Mouse (Mus musculus) adrenal gland, postnatal 0 days (tissue): ENCODE results near the gene Armc7. TPM values are rescaled to one million over a fixed set of nuclear protein-coding genes. Genes with fewer than 3 reads are reported as not detected.

Experiments used
- microRNA-seq: library from miRNA; unstranded; fragments of <30 nt; microRNA quantifications from one replicate; pipeline ENCODE4, GENCODE M21; 2016; ENCODE audit warnings: borderline replicate concordance; ENCODE audit not compliant: insufficient number of aligned reads
- polyA plus RNA-seq: library from polyadenylated mRNA; unstranded; fragments of >200 nt; fragmentation: Nextera tagmentation; extraction: Ambion mirVana; gene quantifications from 2 replicates; pipeline ENCODE4 v1.2.1, GENCODE M21; 2015

Gene Armc7
- 5.6 and 7.3 TPM in 2 replicates for polyA plus RNA-seq

DNA sequence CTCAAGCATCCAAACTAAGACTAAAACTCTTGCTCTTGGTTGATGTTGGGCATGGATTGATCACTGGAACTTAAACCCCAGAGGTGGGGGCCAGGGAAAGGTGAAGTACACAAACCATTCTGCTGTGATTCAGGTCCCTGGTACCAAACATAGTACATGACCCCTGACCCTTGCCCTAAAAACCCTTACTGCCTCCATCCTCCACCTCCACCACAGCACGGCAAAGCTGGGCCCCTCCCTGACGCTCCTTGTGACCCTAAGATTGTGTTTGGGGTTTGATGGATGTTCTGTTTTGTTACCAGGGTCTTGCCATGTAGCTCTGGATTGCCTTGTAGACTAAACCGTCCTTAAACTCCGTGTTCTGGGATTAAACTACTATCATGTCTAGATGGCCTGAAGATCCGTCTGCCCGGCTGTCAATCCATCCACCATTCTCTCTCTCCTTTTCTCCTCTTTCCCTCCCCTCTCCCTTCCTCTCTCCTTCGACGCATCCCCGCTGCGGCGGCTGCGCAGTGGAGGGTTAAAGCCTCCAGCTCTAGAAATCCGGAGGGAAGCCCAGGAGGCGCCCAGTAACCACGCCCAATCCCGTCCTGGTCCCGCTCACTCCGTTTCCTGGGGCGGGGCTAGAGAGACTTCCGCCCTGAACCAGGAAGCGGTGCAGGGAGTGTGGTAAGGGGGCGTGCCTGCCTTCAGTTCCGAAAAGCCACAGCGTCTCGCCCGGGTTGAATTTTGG lies at the start of gene Armc7:
TSS of gene Armc7 (plus strand) at position 643 of the 733 bp plus-strand sequence.

DNA sequence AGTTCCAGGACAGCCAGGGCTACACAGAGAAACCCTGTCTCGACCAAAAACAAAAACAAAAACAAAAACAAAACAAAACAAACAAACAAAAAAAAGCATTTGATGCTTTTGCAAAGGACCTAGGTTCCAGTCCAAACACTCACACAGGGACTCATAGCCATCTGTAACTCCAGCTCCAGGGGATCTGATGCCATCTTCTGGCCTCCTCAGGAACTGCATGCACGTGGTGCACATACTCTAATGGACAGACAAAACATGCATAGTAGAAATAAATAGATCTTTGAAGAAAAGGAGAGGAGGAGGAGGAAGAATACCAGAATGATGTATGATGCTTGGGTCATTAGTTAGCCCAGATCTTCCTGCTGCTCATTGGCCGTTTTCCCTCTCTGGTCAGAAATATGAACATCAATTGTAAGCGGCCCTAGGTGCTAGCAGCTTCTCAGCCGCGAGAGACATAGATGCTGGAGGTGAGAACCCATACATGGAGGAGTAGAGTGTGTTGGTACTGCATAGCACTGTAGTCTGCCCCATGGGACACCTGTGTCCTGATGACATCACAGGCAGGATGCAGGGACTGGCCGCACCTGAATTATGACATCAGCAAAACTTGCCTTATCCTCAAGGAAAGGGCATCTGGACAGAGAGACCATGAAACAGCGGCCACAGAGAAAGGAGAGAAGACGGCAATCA lies 35.4 kb upstream of the Armc7 start, which contains the start of gene Trim80:
TSS of gene Trim80 (plus strand) at position 640 of the 690 bp plus-strand sequence.

DNA sequence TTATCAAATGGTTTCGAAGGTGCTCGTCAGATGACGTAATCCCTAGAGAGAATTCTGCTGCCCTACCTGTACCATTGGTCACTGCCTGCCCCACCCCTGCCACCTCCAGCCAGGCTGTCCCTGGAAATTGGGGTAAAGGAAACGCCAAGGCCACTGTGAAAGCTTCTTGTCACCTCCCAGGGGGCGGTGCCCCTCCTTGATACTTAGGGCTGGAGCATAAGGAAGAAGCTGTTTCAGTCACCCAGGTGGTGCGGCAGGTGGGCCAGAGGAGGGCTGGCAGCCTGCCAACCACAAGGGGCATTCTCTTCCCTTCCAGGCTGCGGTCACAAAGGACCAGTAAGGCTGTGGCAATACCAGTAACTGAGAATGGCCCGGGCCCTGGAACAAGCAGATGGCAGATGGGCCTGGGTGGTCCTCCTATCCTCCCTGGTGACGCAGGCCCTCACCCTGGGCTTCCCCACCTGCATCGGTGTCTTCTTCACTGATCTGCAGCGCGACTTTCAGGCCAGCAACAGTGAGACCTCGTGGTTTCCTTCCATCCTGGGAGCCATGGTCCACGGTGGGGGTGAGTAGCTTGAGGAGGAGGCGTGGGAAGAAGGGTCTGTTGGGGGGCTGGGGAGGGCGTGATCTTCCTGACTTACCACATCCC lies 13.1 kb upstream of the Armc7 start, which contains the start of gene Slc16a5:
TSS of gene Slc16a5 (plus strand) at position 232 of the 649 bp plus-strand sequence.

GRCm38 (mm10) chr11:115491356-115492083 lies 16.1 kb downstream of the Armc7 start, which contains the start of gene Nt5c:
Nt5c (minus strand) TSS chr11:115491862.

GRCm38 (mm10) chr11:115514238-115514663 lies 38.8 kb downstream of the Armc7 start, which contains the start of gene Jpt1:
Jpt1 (minus strand) TSS chr11:115514387.

GRCm38 (mm10) chr11:115536038-115536681 lies 60.7 kb downstream of the Armc7 start, which contains the start of gene Sumo2:
Sumo2 (minus strand) TSS chr11:115536276.

Small RNA genes within 50 kb of the gene (microRNA-seq; reads per million reads assigned to microRNA genes)
- gene Mir3968: not detected

Other genes with a start within 250 kb of the Armc7 start
- gene Grin2c, start 208.4 kb upstream of the Armc7 start, polyA plus RNA-seq: 0.28 and 0.81 TPM in 2 replicates
- gene Fdxr, start 198.6 kb upstream of the Armc7 start, polyA plus RNA-seq: 197 and 648 TPM in 2 replicates
- 2.4 and 5.1 TPM in 2 replicates for gene Fads6, start 178.0 kb upstream of the Armc7 start, polyA plus RNA-seq
- gene Otop2, start 168.5 kb upstream of the Armc7 start, polyA plus RNA-seq: not detected in 2 replicates
- gene Ush1g, start 153.6 kb upstream of the Armc7 start, polyA plus RNA-seq: 0.25 and 0.33 TPM in 2 replicates
- gene Otop3, start 140.9 kb upstream of the Armc7 start, polyA plus RNA-seq: 0.06 and 0.72 TPM in 2 replicates
- 20.9 and 34.4 TPM in 2 replicates for gene Hid1, start 107.9 kb upstream of the Armc7 start, polyA plus RNA-seq
- gene Cdr2l, start 93.8 kb upstream of the Armc7 start, polyA plus RNA-seq: 14.3 and 16.0 TPM in 2 replicates
- gene Mrpl58, start 71.9 kb upstream of the Armc7 start, polyA plus RNA-seq: 196 and 213 TPM in 2 replicates
- gene Atp5h, start 55.7 kb upstream of the Armc7 start, polyA plus RNA-seq: 1,031 and 1,050 TPM in 2 replicates
- gene Kctd2, start 55.5 kb upstream of the Armc7 start, polyA plus RNA-seq: 24.6 and 37.0 TPM in 2 replicates
- 0.07 and 0.22 TPM in 2 replicates for gene Trim80, start 35.1 kb upstream of the Armc7 start, polyA plus RNA-seq
- 0.79 and 1.4 TPM in 2 replicates for gene Slc16a5, start 13.2 kb upstream of the Armc7 start, polyA plus RNA-seq
- 163 and 190 TPM in 2 replicates for gene Nt5c, start 16.2 kb downstream of the Armc7 start, polyA plus RNA-seq
- gene Jpt1, start 38.7 kb downstream of the Armc7 start, polyA plus RNA-seq: 241 and 379 TPM in 2 replicates
- gene Sumo2, start 60.6 kb downstream of the Armc7 start, polyA plus RNA-seq: 772 and 779 TPM in 2 replicates
- 52.3 and 70.3 TPM in 2 replicates for gene Nup85, start 88.8 kb downstream of the Armc7 start, polyA plus RNA-seq
- gene Mrps7, start 128.3 kb downstream of the Armc7 start, polyA plus RNA-seq: 77.5 and 103 TPM in 2 replicates
- gene Gga3, start 128.4 kb downstream of the Armc7 start, polyA plus RNA-seq: 6.3 and 7.5 TPM in 2 replicates
- 69.5 and 153 TPM in 2 replicates for gene Mif4gd, start 137.3 kb downstream of the Armc7 start, polyA plus RNA-seq
- 18.8 and 33.0 TPM in 2 replicates for gene Slc25a19, start 152.6 kb downstream of the Armc7 start, polyA plus RNA-seq
- gene Grb2, start 232.9 kb downstream of the Armc7 start, polyA plus RNA-seq: 77.1 and 89.8 TPM in 2 replicates